9 mouse cellular contexts compared by ENCODE assay signal in genomic region chr19:42016251-42016650, GRCm38 (mm10). TPM values are rescaled to one million over a fixed set of nuclear protein-coding genes. Genes with fewer than 3 reads are reported as not detected.
DNase-seq lines count a peak whose midpoint lies in the region; ATAC-seq lines count a peak whose summit lies in the region.
"Had no signal": no experiment of that assay in that cellular context is flagged by ENCODE, and none has a peak within 500 bp of the region (broad histone marks: within the 10 kb centered on the region; RNA-seq: fewer than 3 reads in every experiment).

No protein-coding gene starts in this region.

- peaks cover 42% of the 10 kb centered on the region for H3K4me1 ChIP-seq in hindbrain, embryonic 10.5 days (replicated peaks)
- no peaks in the 10 kb centered on the region for H3K4me1 ChIP-seq in hindbrain, embryonic 11.5 days (replicated peaks; ENCODE audit: control insufficient read depth, insufficient read depth, low read length)
- peaks cover 32% of the 10 kb centered on the region for H3K4me1 ChIP-seq in midbrain, embryonic 10.5 days
- H3K4me1 ChIP-seq in midbrain, embryonic 11.5 days (ENCODE audit: control insufficient read depth, insufficient read depth, low read length): peaks cover 2% of the 10 kb centered on the region; the same call in 1 of the 2 replicates
- H3K4me1 ChIP-seq in limb, embryonic 10.5 days: peaks cover 38% of the 10 kb centered on the region

- H3K9me3 ChIP-seq in hindbrain, embryonic 10.5 days: no peaks in the 10 kb centered on the region
- no peaks in the 10 kb centered on the region for H3K9me3 ChIP-seq in hindbrain, embryonic 11.5 days (ENCODE audit: control insufficient read depth, low read length)
- no peaks in the 10 kb centered on the region for H3K9me3 ChIP-seq in midbrain, embryonic 10.5 days (replicated peaks)
- no peaks in the 10 kb centered on the region for H3K9me3 ChIP-seq in midbrain, embryonic 11.5 days (ENCODE audit: control insufficient read depth, low read length)
- H3K9me3 ChIP-seq in limb, embryonic 10.5 days (replicated peaks): no peaks in the 10 kb centered on the region
- H3K9me3 ChIP-seq: liver, embryonic 12.5 days had no signal

- H3K27ac ChIP-seq in hindbrain, embryonic 10.5 days: 0 out of 2 replicates have a peak overlapping the region, but pooled peaks have one; percentile 30
- H3K27ac ChIP-seq in hindbrain, embryonic 11.5 days (ENCODE audit: low read depth, low read length): no peak overlapping the region
- 0 out of 2 replicates have a peak overlapping the region, but pooled peaks have one; percentile 43 for H3K27ac ChIP-seq in midbrain, embryonic 10.5 days (replicated peaks)
- H3K27ac ChIP-seq in midbrain, embryonic 11.5 days (ENCODE audit: low read depth, low read length): no peak overlapping the region
- H3K27ac ChIP-seq in limb, embryonic 10.5 days: peak overlapping the region; percentile 77
- H3K27ac ChIP-seq: liver, embryonic 12.5 days had no signal

- ATAC-seq in hindbrain, embryonic 11.5 days (ENCODE audit: low FRiP score): no peak
- ATAC-seq in midbrain, embryonic 11.5 days (ENCODE audit: low FRiP score): no peak
- ATAC-seq in megakaryocyte progenitor cell, adult 5-6 weeks (replicated peaks; ENCODE audit: poor library complexity): no peak
- ATAC-seq: liver, embryonic 12.5 days had no signal

- WGBS in hindbrain, embryonic 10.5 days: 74% methylated on average over 4 of the region's 4 CpGs
- WGBS in hindbrain, embryonic 11.5 days: 70% methylated on average over 4 of the region's 4 CpGs
- whole genome bisulfite sequencing in midbrain, embryonic 10.5 days: 74% methylated on average over 4 of the region's 4 CpGs
- 75% methylated on average over 4 of the region's 4 CpGs for WGBS in midbrain, embryonic 11.5 days
- WGBS in limb, embryonic 10.5 days: 83% methylated on average over 4 of the region's 4 CpGs

- H3K27me3 ChIP-seq in hindbrain, embryonic 10.5 days (ENCODE audit: insufficient read depth, poor library complexity, severe bottlenecking): no peaks in the 10 kb centered on the region
- no peaks in the 10 kb centered on the region for H3K27me3 ChIP-seq in hindbrain, embryonic 11.5 days (ENCODE audit: control insufficient read depth, insufficient read depth, low read length)
- H3K27me3 ChIP-seq in midbrain, embryonic 10.5 days (ENCODE audit: low read depth, poor library complexity, severe bottlenecking): no peaks in the 10 kb centered on the region
- no peaks in the 10 kb centered on the region for H3K27me3 ChIP-seq in midbrain, embryonic 11.5 days (ENCODE audit: control insufficient read depth, insufficient read depth, low read length)
- H3K27me3 ChIP-seq in limb, embryonic 10.5 days (ENCODE audit: low read depth, poor library complexity, severe bottlenecking): no peaks in the 10 kb centered on the region
- H3K27me3 ChIP-seq: liver, embryonic 12.5 days had no signal

- no peak overlapping the region for H3K4me3 ChIP-seq in hindbrain, embryonic 10.5 days
- H3K4me3 ChIP-seq in hindbrain, embryonic 11.5 days (ENCODE audit: low read depth, low read length): no peak overlapping the region
- no peak overlapping the region for H3K4me3 ChIP-seq in midbrain, embryonic 10.5 days
- H3K4me3 ChIP-seq in midbrain, embryonic 11.5 days (ENCODE audit: low read depth, low read length): no peak overlapping the region
- no peak overlapping the region for H3K4me3 ChIP-seq in limb, embryonic 10.5 days
- H3K4me3 ChIP-seq: liver, embryonic 12.5 days had no signal

- H3K36me3 ChIP-seq in hindbrain, embryonic 10.5 days: 0 out of 2 replicates have a peak, but pooled peaks cover 3% of the 10 kb centered on the region
- no peaks in the 10 kb centered on the region for H3K36me3 ChIP-seq in hindbrain, embryonic 11.5 days (ENCODE audit: control insufficient read depth, insufficient read depth, low read length)
- no peaks in the 10 kb centered on the region for H3K36me3 ChIP-seq in midbrain, embryonic 10.5 days
- H3K36me3 ChIP-seq in midbrain, embryonic 11.5 days (ENCODE audit: control insufficient read depth, insufficient read depth, low read length): no peaks in the 10 kb centered on the region
- H3K36me3 ChIP-seq in limb, embryonic 10.5 days: peaks cover 6% of the 10 kb centered on the region; the same call in 1 of the 2 replicates

- H3K4me2 ChIP-seq in hindbrain, embryonic 11.5 days (replicated peaks; ENCODE audit: low read depth, low read length): no peak overlapping the region
- H3K4me2 ChIP-seq in midbrain, embryonic 11.5 days: no peak overlapping the region
- H3K4me2 ChIP-seq: liver, embryonic 12.5 days had no signal

- DNase-seq in hindbrain, embryonic 10.5 days (ENCODE audit: low spot score): no peak
- DNase-seq in hindbrain, embryonic 11.5 days (ENCODE audit: low spot score): no peak
- no peak for DNase-seq in midbrain, embryonic 10.5 days (ENCODE audit: low spot score)
- no peak for DNase-seq in midbrain, embryonic 11.5 days (ENCODE audit: low spot score, missing footprints)
- no peak for DNase-seq in limb, embryonic 10.5 days (ENCODE audit: low spot score)
- DNase-seq in natural killer cell, adult 2 months (ENCODE audit: low spot score in 2 of 2): no peak
- DNase-seq: thymus, postnatal 25 days had no signal

- no peak overlapping the region for H3K9ac ChIP-seq in hindbrain, embryonic 11.5 days (ENCODE audit: low read depth, low read length)
- no peak overlapping the region for H3K9ac ChIP-seq in midbrain, embryonic 11.5 days (ENCODE audit: low read length)
- H3K9ac ChIP-seq: liver, embryonic 12.5 days had no signal

RNA-seq across cellular contexts. Expression of gene Ankrd2, which starts 19.5 kb away (rescaled TPM):
- 0.39 TPM in 1 of 2 replicates, not detected in the other for polyA plus RNA-seq in hindbrain, embryonic 10.5 days (2016; fragmentation: Nextera tagmentation; extraction: Ambion mirVana)
- not detected in 2 replicates for polyA plus RNA-seq in hindbrain, embryonic 11.5 days (2014; fragmentation: Nextera tagmentation; extraction: Ambion mirVana)
- 0.17 and 0.29 TPM in 2 replicates for polyA plus RNA-seq in midbrain, embryonic 10.5 days (2016; fragmentation: Nextera tagmentation; extraction: Ambion mirVana)
- not detected in 2 replicates for polyA plus RNA-seq in midbrain, embryonic 11.5 days (2014; fragmentation: Nextera tagmentation; extraction: Ambion mirVana)
- not detected in 2 replicates for polyA plus RNA-seq in limb, embryonic 10.5 days (2016; fragmentation: Nextera tagmentation; extraction: Ambion mirVana)
- total RNA-seq in megakaryocyte progenitor cell, adult 5-6 weeks (2015): not detected in 2 replicates
- total RNA-seq in megakaryocyte progenitor cell, adult 5-6 weeks (2017): not detected in 2 replicates

RNA-seq across cellular contexts. Expression of gene Hoga1, which starts 29.2 kb away (rescaled TPM):
- 1.3 and 1.9 TPM in 2 replicates for polyA plus RNA-seq in hindbrain, embryonic 10.5 days (2016; fragmentation: Nextera tagmentation; extraction: Ambion mirVana)
- 0.67 and 1.1 TPM in 2 replicates for polyA plus RNA-seq in hindbrain, embryonic 11.5 days (2014; fragmentation: Nextera tagmentation; extraction: Ambion mirVana)
- polyA plus RNA-seq in midbrain, embryonic 10.5 days (2016; fragmentation: Nextera tagmentation; extraction: Ambion mirVana): 1.1 and 1.8 TPM in 2 replicates
- polyA plus RNA-seq in midbrain, embryonic 11.5 days (2014; fragmentation: Nextera tagmentation; extraction: Ambion mirVana): 0.80 and 1.2 TPM in 2 replicates
- polyA plus RNA-seq in limb, embryonic 10.5 days (2016; fragmentation: Nextera tagmentation; extraction: Ambion mirVana): 1.1 and 1.3 TPM in 2 replicates
- 0.20 TPM in 1 of 2 replicates, not detected in the other for total RNA-seq in megakaryocyte progenitor cell, adult 5-6 weeks (2015)
- total RNA-seq in megakaryocyte progenitor cell, adult 5-6 weeks (2017): 0.24 and 0.33 TPM in 2 replicates

RNA-seq across cellular contexts. Expression of gene Ubtd1, which starts 34.7 kb away (rescaled TPM):
- 11.5 and 16.9 TPM in 2 replicates for polyA plus RNA-seq in hindbrain, embryonic 10.5 days (2016; fragmentation: Nextera tagmentation; extraction: Ambion mirVana)
- polyA plus RNA-seq in hindbrain, embryonic 11.5 days (2014; fragmentation: Nextera tagmentation; extraction: Ambion mirVana): 6.5 and 7.7 TPM in 2 replicates
- 9.5 and 10.2 TPM in 2 replicates for polyA plus RNA-seq in midbrain, embryonic 10.5 days (2016; fragmentation: Nextera tagmentation; extraction: Ambion mirVana)
- 6.9 and 7.0 TPM in 2 replicates for polyA plus RNA-seq in midbrain, embryonic 11.5 days (2014; fragmentation: Nextera tagmentation; extraction: Ambion mirVana)
- 14.2 and 15.1 TPM in 2 replicates for polyA plus RNA-seq in limb, embryonic 10.5 days (2016; fragmentation: Nextera tagmentation; extraction: Ambion mirVana)
- total RNA-seq in megakaryocyte progenitor cell, adult 5-6 weeks (2015): 11.2 and 13.4 TPM in 2 replicates
- 11.9 and 12.3 TPM in 2 replicates for total RNA-seq in megakaryocyte progenitor cell, adult 5-6 weeks (2017)

RNA-seq across cellular contexts. Expression of gene Mms19, which starts 35.3 kb away (rescaled TPM):
- polyA plus RNA-seq in hindbrain, embryonic 10.5 days (2016; fragmentation: Nextera tagmentation; extraction: Ambion mirVana): 32.2 and 39.5 TPM in 2 replicates
- 32.5 and 32.6 TPM in 2 replicates for polyA plus RNA-seq in hindbrain, embryonic 11.5 days (2014; fragmentation: Nextera tagmentation; extraction: Ambion mirVana)
- 34.8 and 39.4 TPM in 2 replicates for polyA plus RNA-seq in midbrain, embryonic 10.5 days (2016; fragmentation: Nextera tagmentation; extraction: Ambion mirVana)
- 27.0 and 33.4 TPM in 2 replicates for polyA plus RNA-seq in midbrain, embryonic 11.5 days (2014; fragmentation: Nextera tagmentation; extraction: Ambion mirVana)
- 39.9 and 52.5 TPM in 2 replicates for polyA plus RNA-seq in limb, embryonic 10.5 days (2016; fragmentation: Nextera tagmentation; extraction: Ambion mirVana)
- 15.8 and 16.2 TPM in 2 replicates for total RNA-seq in megakaryocyte progenitor cell, adult 5-6 weeks (2015)
- 25.2 and 43.2 TPM in 2 replicates for total RNA-seq in megakaryocyte progenitor cell, adult 5-6 weeks (2017)

RNA-seq across cellular contexts. Expression of gene 4933411K16Rik, which starts 35.8 kb away (rescaled TPM):
- polyA plus RNA-seq in hindbrain, embryonic 10.5 days (2016; fragmentation: Nextera tagmentation; extraction: Ambion mirVana): not detected in 2 replicates
- 0.11 TPM in 1 of 2 replicates, not detected in the other for polyA plus RNA-seq in hindbrain, embryonic 11.5 days (2014; fragmentation: Nextera tagmentation; extraction: Ambion mirVana)
- polyA plus RNA-seq in midbrain, embryonic 10.5 days (2016; fragmentation: Nextera tagmentation; extraction: Ambion mirVana): 0.09 TPM in 1 of 2 replicates, not detected in the other
- 0.10 TPM in 1 of 2 replicates, not detected in the other for polyA plus RNA-seq in midbrain, embryonic 11.5 days (2014; fragmentation: Nextera tagmentation; extraction: Ambion mirVana)
- polyA plus RNA-seq in limb, embryonic 10.5 days (2016; fragmentation: Nextera tagmentation; extraction: Ambion mirVana): 0.24 TPM in 1 of 2 replicates, not detected in the other
- not detected in 2 replicates for total RNA-seq in megakaryocyte progenitor cell, adult 5-6 weeks (2015)
- not detected in 2 replicates for total RNA-seq in megakaryocyte progenitor cell, adult 5-6 weeks (2017)

Comparison
In these comparisons a context has a peak if more than half of its experiments do, and no peak if none do; other contexts are left out.
1. H3K27ac ChIP-seq: peak in hindbrain, embryonic 10.5 days (single experiment), midbrain, embryonic 10.5 days (single experiment) and limb, embryonic 10.5 days (single experiment); none in hindbrain, embryonic 11.5 days (single experiment) and midbrain, embryonic 11.5 days (single experiment).